Mouse (Mus musculus) spleen, adult 2 months (tissue): ENCODE measurements around the gene Cnot8. TPM values are rescaled to one million over a fixed set of nuclear protein-coding genes. Genes with fewer than 3 reads are reported as not detected.

Source experiments
- DNase-seq, 2 experiments: peaks; one replicate each; pipeline versions ENCODE4 v3.0.0 to v3.0.0-alpha.2; 2012 to 2021; ENCODE audit warnings: low spot score in 2 of 2, low read depth in 1 of 2
- H3K27ac ChIP-seq: fragments of 200-500 bp; 2 replicates; pipeline ENCODE4 v1.5.1; 2012; ENCODE audit warnings: low read length, inconsistent platforms; ENCODE audit not compliant: insufficient read depth
- H3K27me3 ChIP-seq: fragments of 200-500 bp; 2 replicates; pipeline ENCODE4 v1.6.1; 2012; ENCODE audit warnings: mild to moderate bottlenecking, moderate library complexity, low read length, inconsistent platforms; ENCODE audit not compliant: control insufficient read depth, insufficient read depth
- H3K36me3 ChIP-seq: fragments of 200-500 bp; 2 replicates; pipeline ENCODE4 v1.6.1; 2012; ENCODE audit warnings: mild to moderate bottlenecking, low read length, inconsistent platforms; ENCODE audit not compliant: control insufficient read depth, insufficient read depth
- H3K4me1 ChIP-seq: fragments of 200-500 bp; 2 replicates; pipeline ENCODE4 v1.6.1; 2011; ENCODE audit warnings: inconsistent platforms; ENCODE audit not compliant: control insufficient read depth, insufficient read depth, insufficient read length
- H3K4me3 ChIP-seq: fragments of 200-500 bp; 2 replicates; pipeline ENCODE4 v1.5.1; 2011; ENCODE audit warnings: mild to moderate bottlenecking, inconsistent platforms; ENCODE audit not compliant: insufficient read depth, insufficient read length; ENCODE audit errors: extremely low read depth
- CTCF ChIP-seq: fragments of 200-500 bp; IDR thresholded peaks from 2 replicates; pipeline ENCODE4 v1.5.1; 2011; ENCODE audit warnings: mild to moderate bottlenecking, inconsistent platforms; ENCODE audit not compliant: insufficient read depth, insufficient read length, insufficient replicate concordance; ENCODE audit errors: extremely low read depth
- POLR2A ChIP-seq: fragments of 200-500 bp; IDR thresholded peaks from 2 replicates; pipeline ENCODE4 v1.6.1; 2011; ENCODE audit warnings: low read depth, low read length, inconsistent platforms
- WGBS: fragments of 180-500 bp; shearing (Covaris S2); methylation state at CpG from one replicate; pipeline ENCODE4 v1.1.7; 2018; 5-methylcytosine and 5-hydroxymethylcytosine counted together
- polyA plus RNA-seq: library from polyadenylated mRNA; depleted of rRNA; stranded (reverse); fragments of >200 nt; gene quantifications from 2 replicates; pipeline ENCODE4 v1.2.3, GENCODE M21; 2012

Gene Cnot8
- polyA plus RNA-seq, 1 experiment = 41.1 TPM

GRCm38 (mm10) chr11:58104351-58104791 lies 418 bp downstream of the Cnot8 start:
- TF ChIP-seq CTCF (no peak), POLR2A (no peak)
- under 1% methylated on average over 24 of the region's 24 CpGs for WGBS
- no peak for DNase-seq
- no peaks in the 10 kb centered on the region for H3K27me3 ChIP-seq
- peaks cover 14% of the 10 kb centered on the region; the same call in 1 of the 2 replicates for H3K4me1 ChIP-seq
- peak overlapping the region; percentile 83 for H3K4me3 ChIP-seq
- H3K36me3 ChIP-seq = no peaks in the 10 kb centered on the region
- H3K27ac ChIP-seq = peak overlapping the region; percentile 89

DNA sequence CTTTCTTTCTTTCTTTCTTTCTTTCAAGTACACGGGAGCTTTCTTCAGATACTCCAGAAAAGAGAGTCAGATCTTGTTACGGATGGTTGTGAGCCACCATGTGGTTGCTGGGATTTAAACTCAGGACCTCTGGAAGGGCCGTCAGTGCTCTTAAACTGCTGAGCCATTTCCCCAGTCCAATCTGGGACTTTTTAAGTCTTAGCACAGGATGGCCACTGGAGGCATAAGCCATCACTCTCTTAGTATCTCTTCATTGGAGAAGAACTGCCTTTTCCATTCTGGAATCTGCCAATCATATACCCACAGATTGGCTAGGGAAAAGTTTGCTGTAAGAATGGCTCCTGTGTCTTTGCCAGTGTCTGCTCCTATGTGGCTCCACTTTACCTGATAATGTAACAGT lies 3.1 kb downstream of the Cnot8 start:
- H3K27me3 ChIP-seq = no peaks in the 10 kb centered on the region
- 80% methylated on average over 3 of the region's 3 CpGs for WGBS
- no peak overlapping the region for H3K27ac ChIP-seq
- peaks cover 14% of the 10 kb centered on the region; the same call in 1 of the 2 replicates for H3K4me1 ChIP-seq
- no peak for TF ChIP-seq CTCF
- TF ChIP-seq POLR2A = no peak
- H3K36me3 ChIP-seq = peaks cover 14% of the 10 kb centered on the region
- H3K4me3 ChIP-seq = no peak overlapping the region
- DNase-seq = no peak

DNA sequence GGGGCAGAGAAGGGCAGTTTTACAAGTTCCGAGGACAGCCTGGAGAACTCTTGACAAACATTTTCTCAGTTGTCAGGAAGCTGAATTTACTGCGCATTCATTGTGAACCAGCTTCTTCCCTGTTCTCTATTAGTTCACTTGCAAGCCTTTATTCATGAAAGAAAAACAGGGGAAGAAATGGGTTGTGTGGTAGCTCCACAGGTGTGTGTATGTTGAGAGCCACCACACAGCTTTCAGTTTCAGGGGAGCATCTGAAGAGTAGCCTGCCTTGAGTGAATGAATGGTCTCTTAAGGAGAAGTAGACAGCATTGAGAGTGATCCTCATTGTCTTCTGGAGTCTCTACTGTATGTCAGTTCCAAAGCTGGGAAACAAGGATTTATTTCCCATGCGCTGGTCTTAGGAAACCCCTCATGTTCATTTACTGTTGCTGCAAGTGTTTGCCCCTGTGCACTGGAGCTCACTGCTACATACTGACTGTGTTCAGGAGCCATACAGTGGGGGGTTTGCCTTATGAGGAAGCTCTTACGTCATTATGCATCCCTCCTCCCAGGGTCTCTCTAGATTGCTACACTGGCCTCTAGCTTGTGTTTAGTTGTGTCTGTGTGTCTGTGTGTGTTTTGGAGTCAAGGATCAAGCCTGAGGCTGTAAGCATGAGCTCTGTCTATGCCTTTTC lies 3.8 kb downstream of the Cnot8 start:
- TF ChIP-seq CTCF = no peak
- no peak for TF ChIP-seq POLR2A
- DNase-seq = no peak
- WGBS = 68% methylated on average over 4 of the region's 4 CpGs
- H3K27me3 ChIP-seq = no peaks in the 10 kb centered on the region
- H3K4me3 ChIP-seq = no peak overlapping the region
- peaks cover 8% of the 10 kb centered on the region; the same call in 1 of the 2 replicates for H3K4me1 ChIP-seq
- no peak overlapping the region for H3K27ac ChIP-seq
- peaks cover 16% of the 10 kb centered on the region for H3K36me3 ChIP-seq

- TF ChIP-seq POLR2A (no peak), CTCF (no peak)
- Histone ChIP-seq H3K36me3 (peaks cover 47% of the 10 kb centered on the region), H3K4me1 (no peaks in the 10 kb centered on the region), H3K27me3 (no peaks in the 10 kb centered on the region), H3K4me3 (no peak overlapping the region), H3K27ac (no peak overlapping the region)
- no peak for DNase-seq
- WGBS = 19% methylated on average over 1 of the region's 1 CpGs
Measured at GRCm38 (mm10) chr11:58116560-58116959, 12.6 kb downstream of the Cnot8 start.

GRCm38 (mm10) chr11:58117044-58117652 lies 13.2 kb downstream of the Cnot8 start:
- Histone ChIP-seq H3K27me3 (no peaks in the 10 kb centered on the region), H3K27ac (no peak overlapping the region), H3K4me1 (no peaks in the 10 kb centered on the region), H3K36me3 (peaks cover 47% of the 10 kb centered on the region), H3K4me3 (no peak overlapping the region)
- TF ChIP-seq CTCF (no peak), POLR2A (no peak)
- DNase-seq = no peak
- WGBS = 92% methylated on average over 10 of the region's 10 CpGs

DNA sequence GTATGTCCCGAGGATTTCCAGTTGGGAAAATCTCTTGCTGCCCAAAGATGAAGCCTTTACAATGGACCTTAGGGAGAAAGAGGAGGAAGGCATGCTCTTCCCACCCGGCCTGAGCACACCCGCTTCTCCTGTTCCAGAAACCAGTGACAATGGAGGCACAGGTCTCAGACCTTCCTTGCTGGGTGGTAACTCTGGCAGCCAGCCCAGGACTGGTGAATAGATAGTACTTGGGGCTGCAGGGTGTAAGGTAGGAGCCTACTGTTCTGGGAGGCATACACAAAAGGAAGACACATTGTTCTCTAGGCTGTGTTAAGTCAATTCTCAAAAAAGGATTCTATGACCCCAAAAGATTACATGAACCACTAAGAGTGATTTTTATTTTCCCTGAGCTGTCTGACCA lies 16.7 kb downstream of the Cnot8 start:
- no peak overlapping the region for H3K4me3 ChIP-seq
- no peaks in the 10 kb centered on the region for H3K4me1 ChIP-seq
- H3K27ac ChIP-seq = no peak overlapping the region
- no peaks in the 10 kb centered on the region for H3K27me3 ChIP-seq
- WGBS = 86% methylated on average over 3 of the region's 3 CpGs
- H3K36me3 ChIP-seq = peaks cover 34% of the 10 kb centered on the region
- TF ChIP-seq CTCF (no peak), POLR2A (no peak)
- DNase-seq = no peak

- WGBS = 90% methylated on average over 9 of the region's 9 CpGs
- no peaks in the 10 kb centered on the region for H3K27me3 ChIP-seq
- no peak overlapping the region for H3K27ac ChIP-seq
- H3K4me3 ChIP-seq = no peak overlapping the region
- no peak for DNase-seq
- TF ChIP-seq POLR2A = no peak
- no peak for TF ChIP-seq CTCF
- H3K4me1 ChIP-seq = no peaks in the 10 kb centered on the region
- peaks cover 31% of the 10 kb centered on the region for H3K36me3 ChIP-seq
Measured at GRCm38 (mm10) chr11:58121351-58121750, 17.4 kb downstream of the Cnot8 start.
